Mouse (Mus musculus): Measurements from ENCODE around the gene Gprin2. TPM values are rescaled to one million over a fixed set of nuclear protein-coding genes. Genes with fewer than 3 reads are reported as not detected.

Gprin2 gene
- polyA plus RNA-seq, 1 experiment from 2014 or later, result 3.4 TPM

- no peak for ATAC-seq (ENCODE audit: insufficient number of reproducible peaks, low FRiP score, low TSS enrichment, low read depth)
- Histone ChIP-seq H3K4me2 (no peak overlapping the region), H3K27ac (no peak overlapping the region), H3K4me3 (no peak overlapping the region), H3K9me3 (no peaks in the 10 kb centered on the region), H3K27me3 (no peaks in the 10 kb centered on the region), H3K36me3 (no peaks in the 10 kb centered on the region), H3K9ac (no peak overlapping the region), H3K4me1 (no peaks in the 10 kb centered on the region)
- WGBS, result 77% methylated on average over 15 of the region's 15 CpGs
Measured at GRCm38 (mm10) chr14:34139671-34140664, 61.5 kb downstream of the Gprin2 start.

Other genes starting within 250 kb of the Gprin2 start
- not detected in 2 replicates for gene Rbp3, start 247.7 kb downstream of the Gprin2 start, polyA plus RNA-seq (2015; fragmentation: Nextera tagmentation; extraction: Ambion mirVana)
- 0.15 and 0.28 TPM in 2 replicates for gene Zfp488, start 222.9 kb downstream of the Gprin2 start, polyA plus RNA-seq (2015; fragmentation: Nextera tagmentation; extraction: Ambion mirVana)
- not detected in 2 replicates for gene Gm30083, start 186.5 kb downstream of the Gprin2 start, polyA plus RNA-seq (2015; fragmentation: Nextera tagmentation; extraction: Ambion mirVana)
- not detected in 2 replicates for gene Gm5460, start 184.9 kb downstream of the Gprin2 start, polyA plus RNA-seq (2015; fragmentation: Nextera tagmentation; extraction: Ambion mirVana)
- gene Antxrl, start 148.9 kb downstream of the Gprin2 start, polyA plus RNA-seq (2015; fragmentation: Nextera tagmentation; extraction: Ambion mirVana), result not detected in 2 replicates
- 75.7 and 87.2 TPM in 2 replicates for gene Anxa8, start 115.7 kb downstream of the Gprin2 start, polyA plus RNA-seq (2015; fragmentation: Nextera tagmentation; extraction: Ambion mirVana)
- gene A630023A22Rik, start 98.9 kb downstream of the Gprin2 start, polyA plus RNA-seq (2015; fragmentation: Nextera tagmentation; extraction: Ambion mirVana), result 0.12 TPM in 1 of 2 replicates, not detected in the other
- gene Npy4r, start 49.2 kb downstream of the Gprin2 start, polyA plus RNA-seq (2015; fragmentation: Nextera tagmentation; extraction: Ambion mirVana), result 0.09 TPM in 1 of 2 replicates, not detected in the other
- gene Syt15, start 17.9 kb upstream of the Gprin2 start, polyA plus RNA-seq (2015; fragmentation: Nextera tagmentation; extraction: Ambion mirVana), result 0.82 and 1.3 TPM in 2 replicates
- gene Shld2, start 108.8 kb upstream of the Gprin2 start, polyA plus RNA-seq (2015; fragmentation: Nextera tagmentation; extraction: Ambion mirVana), result 11.1 and 12.5 TPM in 2 replicates
- gene Glud1, start 109.1 kb upstream of the Gprin2 start, polyA plus RNA-seq (2015; fragmentation: Nextera tagmentation; extraction: Ambion mirVana), result 62.7 and 67.2 TPM in 2 replicates
- gene Fam25c, start 153.8 kb upstream of the Gprin2 start, polyA plus RNA-seq (2015; fragmentation: Nextera tagmentation; extraction: Ambion mirVana), result 171 and 203 TPM in 2 replicates
- 3.1 and 4.9 TPM in 2 replicates for gene Sncg, start 173.1 kb upstream of the Gprin2 start, polyA plus RNA-seq (2015; fragmentation: Nextera tagmentation; extraction: Ambion mirVana)
- 8.1 and 9.5 TPM in 2 replicates for gene Mmrn2, start 173.8 kb upstream of the Gprin2 start, polyA plus RNA-seq (2015; fragmentation: Nextera tagmentation; extraction: Ambion mirVana)